Mouse (Mus musculus) bone marrow macrophage, adult 2 months (primary cell): Measurements from ENCODE around the gene Nt5dc2.

ENCODE experiments used
- CTCF ChIP-seq: IDR thresholded peaks from 2 replicates; pipeline ENCODE4 v1.5.1; 2012; ENCODE audit warnings: low read depth, mild to moderate bottlenecking, low read length, moderate library complexity
- POLR2A ChIP-seq: IDR thresholded peaks from 2 replicates; pipeline ENCODE4 v1.6.1; 2012; ENCODE audit warnings: mild to moderate bottlenecking, low read depth, low read length, borderline replicate concordance

GRCm38 (mm10) chr14:31177287-31177686 is 46.4 kb downstream of the Nt5dc2 start:
- TF ChIP-seq CTCF (no peak), POLR2A (no peak)
